Comparison of ENCODE assay signal across 8 mouse cellular contexts in genomic region chr14:21991856-21992255, GRCm38 (mm10). TPM values are rescaled to one million over a fixed set of nuclear protein-coding genes. Genes with fewer than 3 reads are reported as not detected.
DNase-seq lines count a peak whose midpoint lies in the region; ATAC-seq and TF ChIP-seq lines count a peak whose summit lies in the region.
"Had no signal": no experiment of that assay in that cellular context is flagged by ENCODE, and none has a peak within 500 bp of the region (broad histone marks: within the 10 kb centered on the region; RNA-seq: fewer than 3 reads in every experiment).

No protein-coding gene starts in this region.

- H3K27ac ChIP-seq in lung, postnatal 0 days (ENCODE audit: low read length): 0 out of 2 replicates have a peak overlapping the region, but pooled peaks have one; percentile 98
- H3K27ac ChIP-seq in hindbrain, embryonic 10.5 days: peak overlapping the region; percentile 69
- no peak overlapping the region for H3K27ac ChIP-seq in limb, embryonic 12.5 days

- ATAC-seq in lung, postnatal 0 days: no peak
- no peak for ATAC-seq in limb, embryonic 12.5 days (ENCODE audit: insufficient number of reproducible peaks, insufficient read depth, low FRiP score, low TSS enrichment, low read depth)
- ATAC-seq: Patski had no signal

- no peaks in the 10 kb centered on the region for H3K27me3 ChIP-seq in lung, postnatal 0 days (replicated peaks; ENCODE audit: insufficient read depth, low read length)
- H3K27me3 ChIP-seq in hindbrain, embryonic 10.5 days (ENCODE audit: insufficient read depth, poor library complexity, severe bottlenecking): peaks cover 77% of the 10 kb centered on the region
- peaks cover 70% of the 10 kb centered on the region for H3K27me3 ChIP-seq in limb, embryonic 12.5 days
- H3K27me3 ChIP-seq: Patski had no signal

- intact Hi-C loops in left cerebral cortex, postnatal 14 days (cut with DNase I): no loop called here

- peak overlapping the region; percentile 89; the same call in 1 of the 2 replicates for H3K4me3 ChIP-seq in lung, postnatal 0 days (ENCODE audit: low read depth, low read length)
- H3K4me3 ChIP-seq in hindbrain, embryonic 10.5 days: peak overlapping the region; percentile 89
- H3K4me3 ChIP-seq in limb, embryonic 12.5 days (replicated peaks): peak overlapping the region; percentile 89

- H3K9me3 ChIP-seq in lung, postnatal 0 days (ENCODE audit: low read length): no peaks in the 10 kb centered on the region
- no peaks in the 10 kb centered on the region for H3K9me3 ChIP-seq in hindbrain, embryonic 10.5 days
- H3K9me3 ChIP-seq in limb, embryonic 12.5 days: no peaks in the 10 kb centered on the region

- TF ChIP-seq EP300 in lung, postnatal 0 days (IDR thresholded peaks at IDR 0.05): no peak

- no peak for TF ChIP-seq CTCF in lung, postnatal 0 days (IDR thresholded peaks at IDR 0.05)

- peaks cover 17% of the 10 kb centered on the region for H3K4me1 ChIP-seq in lung, postnatal 0 days (ENCODE audit: insufficient read depth, low read depth, low read length)
- peaks cover 73% of the 10 kb centered on the region for H3K4me1 ChIP-seq in hindbrain, embryonic 10.5 days (replicated peaks)
- H3K4me1 ChIP-seq in limb, embryonic 12.5 days (replicated peaks): peaks cover 61% of the 10 kb centered on the region

- H3K4me2 ChIP-seq in lung, postnatal 0 days (replicated peaks; ENCODE audit: low read depth, low read length): peak overlapping the region; percentile 88
- peak overlapping the region; percentile 86 for H3K4me2 ChIP-seq in limb, embryonic 12.5 days

- H3K9ac ChIP-seq in lung, postnatal 0 days (replicated peaks; ENCODE audit: low read depth): 0 out of 2 replicates have a peak overlapping the region, but pooled peaks have one; percentile 27
- H3K9ac ChIP-seq in limb, embryonic 12.5 days (replicated peaks): no peak overlapping the region

- DNase-seq in lung, postnatal 0 days (ENCODE audit: low spot score): no peak
- DNase-seq in lung, postnatal 4 days: no peak
- DNase-seq in hindbrain, embryonic 10.5 days (ENCODE audit: low spot score): no peak
- no peak for DNase-seq in left cerebral cortex, postnatal 14 days (ENCODE audit: low spot score in 2 of 2)
- DNase-seq in left cerebral cortex, adult 11 months (ENCODE audit: low spot score): no peak
- no peak for DNase-seq in layer of hippocampus, postnatal 14 days (ENCODE audit: low spot score in 2 of 2)

- WGBS in lung, postnatal 0 days: 52% methylated on average over 5 of the region's 5 CpGs
- WGBS in hindbrain, embryonic 10.5 days: 5% methylated on average over 5 of the region's 5 CpGs
- WGBS in limb, embryonic 12.5 days: 7% methylated on average over 5 of the region's 5 CpGs

- no peaks in the 10 kb centered on the region for H3K36me3 ChIP-seq in lung, postnatal 0 days (ENCODE audit: insufficient read depth, low read length)
- no peaks in the 10 kb centered on the region for H3K36me3 ChIP-seq in hindbrain, embryonic 10.5 days
- H3K36me3 ChIP-seq in limb, embryonic 12.5 days: no peaks in the 10 kb centered on the region

RNA-seq across cellular contexts. Expression of gene Zfp503, which starts 2.5 kb away (rescaled TPM):
- 16.7 and 18.6 TPM in 2 replicates for polyA plus RNA-seq in lung, postnatal 0 days (2015; fragmentation: Nextera tagmentation; extraction: Ambion mirVana)
- 12.3 and 20.0 TPM in 2 replicates for polyA plus RNA-seq in hindbrain, embryonic 10.5 days (2016; fragmentation: Nextera tagmentation; extraction: Ambion mirVana)
- polyA plus RNA-seq in limb, embryonic 12.5 days (2016; fragmentation: Nextera tagmentation; extraction: Ambion mirVana): 46.0 and 47.1 TPM in 2 replicates
- 1 to 10 TPM; 1.7 to 3.6 TPM for total RNA-seq in left cerebral cortex, postnatal 14 days (2021)
- total RNA-seq in layer of hippocampus, postnatal 14 days (2021): 1 to 10 TPM; 2.9 TPM

RNA-seq across cellular contexts. Expression of gene Lrmda, which starts 27.7 kb away (rescaled TPM):
- 0.86 and 1.6 TPM in 2 replicates for polyA plus RNA-seq in lung, postnatal 0 days (2015; fragmentation: Nextera tagmentation; extraction: Ambion mirVana)
- polyA plus RNA-seq in hindbrain, embryonic 10.5 days (2016; fragmentation: Nextera tagmentation; extraction: Ambion mirVana): 0.47 and 0.55 TPM in 2 replicates
- polyA plus RNA-seq in limb, embryonic 12.5 days (2016; fragmentation: Nextera tagmentation; extraction: Ambion mirVana): 0.41 TPM in 1 of 2 replicates, not detected in the other
- total RNA-seq in left cerebral cortex, postnatal 14 days (2021): under 1 TPM; 0.66 to 0.97 TPM
- total RNA-seq in layer of hippocampus, postnatal 14 days (2021): under 1 TPM in 1 of 2 experiments, not detected in 1; 0.95 TPM
